Mouse (Mus musculus) midbrain, embryonic 15.5 days (tissue): ENCODE data around the gene Nme4. TPM values are rescaled to one million over a fixed set of nuclear protein-coding genes. Genes with fewer than 3 reads are reported as not detected.
"Not testable (repeated sequence)": the region's sequence is repeated elsewhere in the genome, so short reads cannot be mapped to it uniquely, and the experiment has no call there.

Source experiments
- ATAC-seq: fragments of 200-750 bp; cut with Nextera tagmentation; replicated peaks from 2 replicates; pipeline ENCODE4 v1.8.0; 2017; ENCODE audit warnings: moderate TSS enrichment
- H3K27ac ChIP-seq: fragments of 300-500 bp; sonication (generic); 2 replicates; pipeline ENCODE4 v1.5.1; 2015; ENCODE audit warnings: mild to moderate bottlenecking, inconsistent platforms
- H3K27me3 ChIP-seq: fragments of 300-500 bp; sonication (generic); replicated peaks from 2 replicates; pipeline ENCODE4 v1.6.1; 2015; ENCODE audit warnings: inconsistent platforms
- H3K36me3 ChIP-seq: fragments of 300-500 bp; sonication (generic); replicated peaks from 2 replicates; pipeline ENCODE4 v1.6.1; 2015; ENCODE audit warnings: inconsistent platforms
- H3K4me1 ChIP-seq: fragments of 300-500 bp; sonication (generic); 2 replicates; pipeline ENCODE4 v1.6.1; 2015; ENCODE audit warnings: inconsistent platforms
- H3K4me2 ChIP-seq: fragments of 300-500 bp; sonication (generic); 2 replicates; pipeline ENCODE4 v1.6.1; 2015; ENCODE audit warnings: inconsistent platforms, mild to moderate bottlenecking, moderate library complexity
- H3K4me3 ChIP-seq: fragments of 300-500 bp; sonication (generic); 2 replicates; pipeline ENCODE4 v1.5.1; 2015; ENCODE audit warnings: mild to moderate bottlenecking, inconsistent platforms
- H3K9ac ChIP-seq: fragments of 300-500 bp; sonication (generic); 2 replicates; pipeline ENCODE4 v1.6.1; 2015; ENCODE audit warnings: mild to moderate bottlenecking, inconsistent platforms
- H3K9me3 ChIP-seq: fragments of 300-500 bp; sonication (generic); 2 replicates; pipeline ENCODE4 v1.6.1; 2016; ENCODE audit warnings: inconsistent platforms
- WGBS: fragments of 180-500 bp; shearing (Covaris S2); methylation state at CpG from one replicate; pipeline ENCODE4 v1.1.7; 2015; ENCODE audit warnings: mixed read lengths; 5-methylcytosine and 5-hydroxymethylcytosine counted together
- polyA plus RNA-seq: library from polyadenylated mRNA; unstranded; fragments of >200 nt; fragmentation: Nextera tagmentation; extraction: Ambion mirVana; gene quantifications from 2 replicates; pipeline ENCODE4 v1.2.1, GENCODE M21; 2015

Gene Nme4
- polyA plus RNA-seq, 1 experiment from 2014 or later = 24.7 TPM

DNA sequence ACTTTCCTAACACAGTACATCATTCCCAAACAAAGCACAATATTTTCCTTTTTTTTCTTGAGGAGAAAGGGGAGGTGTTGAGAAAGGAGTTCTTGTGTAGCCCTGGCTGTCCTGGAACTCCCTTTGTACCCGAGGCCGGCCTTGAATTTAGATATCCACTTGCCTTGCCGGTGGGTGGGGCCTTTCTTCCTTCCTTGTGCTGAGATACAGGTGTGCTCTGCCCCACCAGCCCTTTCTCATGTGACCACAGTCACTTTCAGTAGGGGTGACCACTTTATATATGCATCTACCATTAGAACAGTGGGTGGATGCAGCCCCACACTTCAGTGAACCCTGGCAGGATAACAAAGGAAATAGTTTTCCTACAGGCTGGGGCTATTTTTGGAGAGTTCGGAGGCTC lies 16.3 kb upstream of the Nme4 start:
- H3K4me1 ChIP-seq = peaks cover 6% of the 10 kb centered on the region
- H3K36me3 ChIP-seq = no peaks in the 10 kb centered on the region
- H3K27me3 ChIP-seq = peaks cover 24% of the 10 kb centered on the region
- WGBS = 24% methylated on average over 4 of the region's 4 CpGs
- no peak overlapping the region for H3K9ac ChIP-seq
- no peak for ATAC-seq
- H3K4me3 ChIP-seq = no peak overlapping the region
- H3K4me2 ChIP-seq = no peak overlapping the region
- H3K9me3 ChIP-seq = no peaks in the 10 kb centered on the region
- no peak overlapping the region for H3K27ac ChIP-seq

DNA sequence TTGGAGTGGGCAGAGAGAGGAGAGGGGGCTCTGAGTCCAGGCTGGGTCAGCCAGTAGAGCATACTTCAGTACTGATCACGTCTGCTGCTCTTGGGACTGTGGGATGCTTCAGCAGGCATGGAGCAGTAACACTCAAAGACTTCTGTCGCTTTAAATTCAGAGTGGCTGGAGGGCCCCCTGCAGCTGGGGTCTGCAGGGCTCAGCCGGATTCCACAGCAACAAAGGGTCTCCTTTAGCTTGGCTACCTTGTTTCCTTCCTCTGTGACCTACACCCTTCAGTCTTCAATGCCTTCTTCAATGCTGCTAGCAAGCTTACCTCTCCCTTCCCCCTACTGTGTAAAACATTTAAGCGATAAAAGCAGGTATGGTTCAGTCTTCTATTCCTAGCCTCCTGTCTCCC lies 15.6 kb upstream of the Nme4 start:
- no peak overlapping the region for H3K9ac ChIP-seq
- no peaks in the 10 kb centered on the region for H3K36me3 ChIP-seq
- H3K27ac ChIP-seq = no peak overlapping the region
- H3K9me3 ChIP-seq = no peaks in the 10 kb centered on the region
- H3K4me3 ChIP-seq = no peak overlapping the region
- peaks cover 23% of the 10 kb centered on the region for H3K27me3 ChIP-seq
- WGBS = 2% methylated on average over 4 of the region's 4 CpGs
- no peak overlapping the region for H3K4me2 ChIP-seq
- ATAC-seq = no peak
- peaks cover 6% of the 10 kb centered on the region for H3K4me1 ChIP-seq

DNA sequence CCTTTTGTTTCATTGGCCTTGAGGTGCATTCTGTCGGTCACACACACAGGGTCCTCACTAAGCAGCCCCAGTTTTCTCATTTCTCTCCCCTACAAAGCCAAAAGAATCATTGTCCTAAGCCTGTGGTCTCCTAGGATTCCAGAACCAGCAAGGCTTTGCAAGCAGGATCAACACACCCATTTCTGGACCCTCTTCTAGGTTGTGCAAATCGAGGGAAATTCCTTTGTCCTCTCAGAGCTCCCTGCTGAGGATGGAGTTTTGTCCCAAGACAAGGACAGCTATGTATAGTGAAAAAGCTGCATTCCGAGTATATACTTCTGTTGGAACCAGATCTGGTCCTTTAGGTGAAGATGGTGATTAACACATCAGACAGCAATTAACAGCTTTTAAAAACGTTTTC lies 14.8 kb upstream of the Nme4 start:
- 21% methylated on average over 4 of the region's 4 CpGs for WGBS
- Histone ChIP-seq H3K4me2 (no peak overlapping the region), H3K9me3 (no peaks in the 10 kb centered on the region), H3K4me3 (no peak overlapping the region), H3K9ac (no peak overlapping the region), H3K27me3 (peaks cover 14% of the 10 kb centered on the region), H3K27ac (no peak overlapping the region), H3K4me1 (peaks cover 6% of the 10 kb centered on the region), H3K36me3 (no peaks in the 10 kb centered on the region)
- ATAC-seq = no peak

DNA sequence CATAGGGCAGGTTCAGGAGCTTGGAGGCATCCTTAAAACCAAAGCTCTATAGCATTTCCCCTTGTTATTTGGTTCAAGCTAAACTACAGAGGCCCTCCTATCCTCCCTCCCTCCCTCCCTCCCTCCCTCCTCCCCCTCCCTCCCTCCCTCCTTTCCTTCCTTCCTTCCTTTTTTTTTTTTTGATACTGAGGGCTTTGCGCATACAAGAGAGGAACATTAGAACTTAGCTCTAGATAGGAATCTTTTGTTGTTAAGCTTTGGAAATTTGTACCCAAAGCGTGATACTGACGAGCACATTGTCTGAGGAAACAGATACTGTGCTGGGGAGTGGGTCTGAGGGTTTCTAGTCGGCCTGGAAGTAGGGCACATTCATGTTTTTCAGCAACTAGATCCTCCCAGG lies 10.2 kb upstream of the Nme4 start:
- H3K27me3 ChIP-seq = no peaks in the 10 kb centered on the region; the same call in 1 of the 2 replicates
- ATAC-seq = no peak
- no peak overlapping the region for H3K27ac ChIP-seq
- no peak overlapping the region for H3K9ac ChIP-seq
- H3K36me3 ChIP-seq = no peaks in the 10 kb centered on the region
- H3K4me3 ChIP-seq = no peak overlapping the region
- H3K4me2 ChIP-seq = no peak overlapping the region
- 65% methylated on average over 3 of the region's 4 CpGs for WGBS
- H3K9me3 ChIP-seq = no peaks in the 10 kb centered on the region
- no peaks in the 10 kb centered on the region for H3K4me1 ChIP-seq

DNA sequence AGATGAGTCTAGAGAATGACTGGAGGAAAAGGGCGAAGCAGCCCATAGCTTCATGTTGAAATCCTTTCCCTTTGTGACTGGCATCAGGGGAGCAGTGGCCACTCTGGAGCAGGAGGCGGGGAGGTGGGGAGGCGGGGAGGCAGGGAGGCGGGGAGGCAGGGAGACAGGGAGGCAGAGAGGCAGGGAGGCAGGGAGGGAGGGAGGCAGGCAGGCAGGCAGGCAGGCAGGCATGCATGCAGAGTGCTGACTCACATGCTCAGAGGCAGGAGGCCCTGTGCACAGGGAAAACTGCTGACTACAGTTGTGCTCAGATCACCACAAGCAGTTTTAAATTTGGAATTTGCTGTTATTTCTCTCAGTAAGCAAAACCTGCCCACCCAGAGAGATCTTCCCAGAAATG lies 6.1 kb upstream of the Nme4 start:
- Histone ChIP-seq H3K9me3 (no peaks in the 10 kb centered on the region), H3K36me3 (no peaks in the 10 kb centered on the region), H3K27me3 (no peaks in the 10 kb centered on the region), H3K27ac (no peak overlapping the region), H3K4me2 (no peak overlapping the region), H3K4me3 (no peak overlapping the region), H3K9ac (no peak overlapping the region), H3K4me1 (no peaks in the 10 kb centered on the region)
- 35% methylated on average over 3 of the region's 4 CpGs for WGBS
- no peak for ATAC-seq

DNA sequence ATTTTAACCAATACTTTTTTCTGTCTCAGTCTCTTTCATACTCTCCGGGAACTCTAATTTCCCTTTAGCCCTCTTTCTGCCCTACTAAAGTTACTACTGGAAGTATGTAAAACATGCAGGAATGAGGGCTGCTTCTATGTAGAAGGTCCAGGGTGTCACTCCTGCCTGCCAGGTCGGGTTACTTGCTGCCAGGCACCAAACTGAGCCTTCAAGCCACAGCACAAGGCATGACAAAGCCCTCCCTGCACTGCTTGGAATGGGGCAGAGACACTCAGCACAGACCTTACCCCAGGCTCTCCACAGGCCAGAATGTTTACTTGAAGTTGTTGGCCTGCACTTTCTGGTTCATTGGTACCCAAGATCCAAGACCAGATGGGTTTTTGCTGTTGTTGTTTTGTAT lies 4.8 kb upstream of the Nme4 start:
- no peak overlapping the region for H3K9ac ChIP-seq
- ATAC-seq = no peak
- H3K27ac ChIP-seq = no peak overlapping the region
- H3K4me1 ChIP-seq = no peaks in the 10 kb centered on the region
- H3K36me3 ChIP-seq = no peaks in the 10 kb centered on the region
- no peaks in the 10 kb centered on the region for H3K27me3 ChIP-seq
- WGBS = 41% methylated on average over 2 of the region's 2 CpGs
- no peak overlapping the region for H3K4me3 ChIP-seq
- no peaks in the 10 kb centered on the region for H3K9me3 ChIP-seq
- no peak overlapping the region for H3K4me2 ChIP-seq

DNA sequence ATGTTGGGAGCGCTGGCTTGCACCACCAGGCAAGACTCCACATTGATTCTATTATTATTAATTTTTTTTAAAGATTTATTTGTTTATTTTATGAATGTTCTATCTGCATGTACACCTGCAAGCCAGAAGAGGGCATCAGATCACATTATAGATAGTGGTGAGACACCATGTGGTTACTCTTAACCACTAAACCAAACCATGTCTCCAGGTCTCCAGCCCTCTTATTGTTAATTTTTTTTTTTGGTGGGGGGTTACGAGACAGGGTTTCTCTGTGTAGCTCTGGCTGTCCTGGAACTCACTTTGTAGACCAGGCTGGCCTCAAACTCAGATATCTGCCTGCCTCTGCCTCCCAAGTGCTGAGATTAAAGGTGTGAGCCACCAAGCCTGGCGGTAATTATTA lies 3.9 kb upstream of the Nme4 start:
- not testable (repeated sequence) for H3K4me1 ChIP-seq, H3K9ac ChIP-seq, H3K9me3 ChIP-seq, H3K4me2 ChIP-seq, H3K36me3 ChIP-seq, ATAC-seq, H3K27ac ChIP-seq, H3K27me3 ChIP-seq, H3K4me3 ChIP-seq
- WGBS = 59% methylated on average over 3 of the region's 3 CpGs

DNA sequence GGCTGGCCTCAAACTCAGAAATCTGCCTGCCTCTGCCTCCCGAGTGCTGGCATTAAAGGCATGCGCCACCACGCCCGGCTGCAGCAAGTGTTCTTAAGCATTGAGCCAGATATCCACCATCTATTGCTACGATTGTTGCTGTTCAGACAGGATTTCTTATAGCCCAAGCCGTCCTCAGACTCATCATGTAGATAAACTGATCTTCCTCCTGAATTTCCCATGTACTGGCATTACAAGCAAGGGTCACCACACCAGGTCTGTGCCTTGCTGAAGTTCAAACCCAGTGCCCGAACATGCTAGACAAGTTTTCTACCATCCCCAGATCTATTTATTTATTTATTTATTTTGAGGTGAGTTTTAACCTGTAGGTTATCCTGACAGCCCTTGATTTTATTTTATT lies 3.1 kb upstream of the Nme4 start:
- no peak overlapping the region for H3K27ac ChIP-seq
- 92% methylated on average over 7 of the region's 7 CpGs for WGBS

DNA sequence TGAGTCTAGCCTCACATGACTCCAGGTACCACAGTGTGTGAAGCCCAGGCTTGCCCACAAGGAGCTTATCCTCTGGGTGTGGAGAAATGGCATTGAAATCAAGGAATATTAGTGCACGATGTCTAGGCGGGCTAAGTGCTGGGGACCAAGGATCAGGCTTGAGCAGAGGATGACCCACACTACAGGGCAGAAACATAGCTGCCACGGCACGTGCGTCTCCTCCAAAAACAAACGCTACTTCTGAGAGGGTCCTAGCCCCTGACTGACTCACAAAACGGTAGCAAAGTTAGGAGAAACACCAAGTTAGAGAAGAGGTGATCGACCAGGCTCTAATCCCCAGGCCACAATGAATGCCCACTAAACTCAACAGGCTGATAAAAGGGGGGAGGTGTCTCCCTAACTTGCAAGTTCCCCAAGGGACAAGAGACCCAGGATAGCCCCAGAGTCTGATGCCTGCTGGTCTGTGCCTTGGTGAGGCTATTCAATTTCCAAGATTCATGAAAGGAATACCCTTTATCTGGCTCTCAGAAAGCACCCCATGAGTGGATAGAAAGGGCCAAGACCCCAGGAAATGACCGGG lies 781 bp downstream of the Nme4 start:
- Histone ChIP-seq H3K4me1 (peaks cover 11% of the 10 kb centered on the region), H3K27me3 (no peaks in the 10 kb centered on the region), H3K27ac (no peak overlapping the region; the same call in 1 of the 2 replicates), H3K9me3 (no peaks in the 10 kb centered on the region), H3K9ac (peak overlapping the region; percentile 70), H3K36me3 (no peaks in the 10 kb centered on the region), H3K4me3 (peak overlapping the region; percentile 55), H3K4me2 (peak overlapping the region; percentile 81)
- whole genome bisulfite sequencing = 28% methylated on average over 9 of the region's 9 CpGs
- ATAC-seq = no peak

More for the DNA sequence above, 3.1 kb upstream of the Nme4 start:
- Histone ChIP-seq H3K9me3 (no peaks in the 10 kb centered on the region), H3K4me1 (0 out of 2 replicates have a peak, but pooled peaks cover 7% of the 10 kb centered on the region), H3K4me2 (no peak overlapping the region), H3K9ac (no peak overlapping the region), H3K4me3 (no peak overlapping the region), H3K27me3 (no peaks in the 10 kb centered on the region), H3K36me3 (no peaks in the 10 kb centered on the region)
- ATAC-seq = no peak

DNA sequence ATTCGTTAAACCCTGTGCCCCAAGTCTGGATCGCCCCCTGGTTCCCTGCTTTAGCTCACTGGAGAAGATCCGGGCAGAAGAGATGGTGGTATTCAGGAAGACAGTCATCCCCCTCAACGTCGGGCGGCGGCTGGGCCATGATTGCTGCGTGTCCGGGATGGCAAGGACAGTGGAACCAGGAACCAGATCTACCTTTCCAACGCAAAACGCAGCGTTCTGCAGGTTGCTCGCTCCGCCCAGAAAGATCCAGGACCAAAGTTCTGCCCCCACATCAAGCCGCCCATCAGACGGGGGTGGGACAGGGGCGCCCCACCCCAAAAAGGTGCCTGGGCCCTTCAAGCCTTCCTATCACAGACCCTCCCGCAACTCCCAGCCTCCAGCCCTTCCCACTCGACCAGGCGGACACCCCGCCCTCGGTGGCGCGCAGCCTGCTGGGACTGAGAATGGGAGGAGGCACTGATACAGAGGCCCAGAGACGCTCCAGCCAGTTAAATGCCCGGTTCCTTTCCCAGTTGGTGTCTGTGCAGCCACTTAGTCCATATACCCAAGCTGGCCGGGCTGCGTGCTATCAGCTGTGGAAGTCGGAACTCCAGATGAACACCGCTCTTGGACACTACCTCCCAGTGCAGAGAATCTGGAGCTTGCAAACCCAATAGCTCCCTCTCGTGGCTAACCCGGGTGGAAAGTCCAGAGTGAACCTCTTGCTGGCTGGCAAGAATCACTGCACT lies 5.3 kb downstream of the Nme4 start, which contains the start of gene Decr2:
Gene Decr2 (minus strand): TSS at position 433 of the 728 bp plus-strand sequence.
- H3K4me2 ChIP-seq = peak within 1 kb of the TSS; percentile 80
- WGBS = 1% methylated on average over 32 of the region's 32 CpGs
- H3K27ac ChIP-seq = peak within 1 kb of the TSS; percentile 86
- no peaks in the 10 kb centered on the region for H3K27me3 ChIP-seq
- peak within 1 kb of the TSS; percentile 62 for H3K4me3 ChIP-seq
- H3K4me1 ChIP-seq = peaks cover 14% of the 10 kb centered on the region
- no peaks in the 10 kb centered on the region for H3K36me3 ChIP-seq
- no peaks in the 10 kb centered on the region for H3K9me3 ChIP-seq
- peak; percentile 84 for ATAC-seq
- H3K9ac ChIP-seq = peak within 1 kb of the TSS; percentile 55

DNA sequence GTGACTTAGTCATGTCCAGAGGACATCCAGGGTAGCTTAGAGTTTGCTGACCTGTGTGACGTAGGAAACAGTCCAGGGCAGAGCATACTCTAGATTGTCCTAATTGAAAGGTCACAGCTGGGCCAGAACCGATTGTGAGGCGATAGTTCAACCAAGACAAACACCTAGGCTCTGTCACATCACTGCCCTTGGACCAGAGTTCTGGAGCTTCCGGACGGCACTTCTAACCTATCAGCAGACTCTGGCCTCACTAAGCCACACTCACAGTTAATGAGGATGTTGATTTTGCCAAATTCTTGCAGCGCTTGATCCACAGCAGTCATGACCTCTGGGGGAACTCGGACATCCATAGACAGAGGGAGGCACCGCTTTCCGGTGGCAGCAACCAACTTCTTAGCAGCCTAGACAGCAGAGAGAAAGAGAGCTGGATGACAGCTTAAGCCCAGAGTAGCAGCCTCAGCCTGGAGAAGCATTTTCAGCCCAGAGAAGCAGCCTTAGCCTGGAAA lies 8.3 kb downstream of the Nme4 start:
- Histone ChIP-seq H3K27ac (no peak overlapping the region), H3K4me2 (no peak overlapping the region), H3K4me3 (no peak overlapping the region), H3K9ac (no peak overlapping the region), H3K27me3 (no peaks in the 10 kb centered on the region), H3K4me1 (peaks cover 7% of the 10 kb centered on the region), H3K36me3 (no peaks in the 10 kb centered on the region; the same call in 1 of the 2 replicates), H3K9me3 (no peaks in the 10 kb centered on the region)
- no peak for ATAC-seq
- 94% methylated on average over 9 of the region's 9 CpGs for WGBS

DNA sequence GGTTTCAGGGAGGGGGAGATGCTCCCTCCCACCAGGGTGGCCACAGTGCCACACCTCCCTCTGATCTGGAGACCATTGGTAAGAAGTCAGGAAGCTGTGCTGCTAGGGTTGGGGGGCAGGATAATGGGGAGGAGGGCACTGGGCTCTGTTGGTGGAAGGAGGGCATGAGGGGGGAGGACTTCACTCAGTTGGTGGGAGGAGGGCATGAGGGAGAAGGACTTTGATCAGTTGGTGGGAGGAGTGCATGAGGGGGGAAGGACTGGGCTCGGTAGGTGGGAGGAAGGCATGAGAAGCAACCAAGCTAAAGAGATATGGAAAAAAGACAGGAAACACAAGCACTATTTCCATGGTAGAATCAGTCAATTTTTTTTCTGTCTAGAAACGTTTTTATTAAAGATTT lies 14.5 kb downstream of the Nme4 start:
- ATAC-seq = no peak
- H3K27ac ChIP-seq = no peak overlapping the region
- no peaks in the 10 kb centered on the region; the same call in 1 of the 2 replicates for H3K36me3 ChIP-seq
- no peaks in the 10 kb centered on the region for H3K27me3 ChIP-seq
- H3K9me3 ChIP-seq = no peaks in the 10 kb centered on the region
- WGBS = 56% methylated on average over 2 of the region's 2 CpGs
- no peak overlapping the region for H3K4me3 ChIP-seq
- no peak overlapping the region for H3K4me2 ChIP-seq
- no peaks in the 10 kb centered on the region for H3K4me1 ChIP-seq
- no peak overlapping the region for H3K9ac ChIP-seq

DNA sequence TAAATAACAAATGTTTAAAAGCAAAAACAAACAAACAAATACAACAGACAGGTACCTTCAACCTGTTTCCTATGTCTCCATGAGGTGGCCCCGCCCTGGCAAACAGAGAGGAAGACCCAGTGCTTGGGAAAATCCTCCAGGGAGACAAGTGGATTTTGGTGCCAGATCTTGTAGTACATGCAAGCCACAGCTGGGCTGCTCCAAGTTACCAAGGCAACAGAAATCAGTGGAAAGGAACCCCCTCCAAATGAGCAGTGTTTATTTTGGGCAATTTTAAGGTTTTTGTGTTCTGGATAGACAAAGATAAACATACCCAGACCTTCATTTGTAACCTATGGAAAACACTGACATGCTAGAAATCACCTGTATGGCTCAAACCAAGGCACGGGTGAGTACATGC lies 16.6 kb downstream of the Nme4 start:
- Histone ChIP-seq H3K4me3 (no peak overlapping the region), H3K9ac (no peak overlapping the region), H3K4me2 (no peak overlapping the region), H3K4me1 (no peaks in the 10 kb centered on the region), H3K36me3 (no peaks in the 10 kb centered on the region; the same call in 1 of the 2 replicates), H3K9me3 (no peaks in the 10 kb centered on the region), H3K27ac (no peak overlapping the region), H3K27me3 (no peaks in the 10 kb centered on the region)
- WGBS = 74% methylated on average over 2 of the region's 2 CpGs
- ATAC-seq = no peak
